Mouse (Mus musculus) E14TG2a.4 (cell line): ENCODE data around the gene Amfr.

Source experiments
- H3K27me3 ChIP-seq: 2 replicates; pipeline ENCODE4 v1.6.1; 2014; ENCODE audit warnings: low read length, control low read depth; ENCODE audit not compliant: insufficient read depth
- H3K36me3 ChIP-seq: 2 replicates; pipeline ENCODE4 v1.6.1; 2014; ENCODE audit warnings: low read length, control low read depth; ENCODE audit not compliant: insufficient read depth
- H3K4me1 ChIP-seq: replicated peaks from 2 replicates; pipeline ENCODE4 v1.6.1; 2014; ENCODE audit warnings: low read depth, low read length, control low read depth
- H3K4me3 ChIP-seq: replicated peaks from 2 replicates; pipeline ENCODE4 v1.5.1; 2014; ENCODE audit warnings: mild to moderate bottlenecking, low read length
- H3K9me3 ChIP-seq: 2 replicates; pipeline ENCODE4 v1.6.1; 2014; ENCODE audit warnings: low read length, control low read depth
- CTCF ChIP-seq: conservative IDR thresholded peaks from 2 replicates; pipeline ENCODE4 v1.5.1; 2014; ENCODE audit warnings: low read length
- NANOG ChIP-seq: IDR thresholded peaks from 2 replicates; pipeline ENCODE4 v1.6.1; 2014; ENCODE audit warnings: borderline replicate concordance, low read length, mixed read lengths
- POU5F1 ChIP-seq: IDR thresholded peaks from 2 replicates; pipeline ENCODE4 v1.6.1; 2014; ENCODE audit warnings: low read length, borderline replicate concordance

The Amfr gene

DNA sequence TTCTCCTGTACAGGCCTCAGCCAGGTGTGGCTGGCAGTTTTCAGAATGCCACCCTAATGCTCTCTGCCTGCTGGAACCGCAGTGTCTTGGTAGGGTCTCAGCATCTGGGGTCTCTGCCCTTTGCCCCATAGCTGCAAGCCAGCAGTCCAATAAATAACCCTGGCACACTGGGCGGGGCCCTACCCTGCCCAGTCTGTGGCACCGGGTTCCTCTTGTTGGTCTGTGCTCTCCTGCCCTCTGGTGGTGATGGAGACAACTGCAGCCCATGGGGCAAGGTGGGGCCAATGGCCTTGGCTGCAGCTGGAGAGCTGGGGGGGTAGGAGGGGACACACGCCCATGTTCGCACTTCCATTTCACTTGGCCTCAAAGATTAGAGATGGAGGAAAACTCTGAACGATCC, 79.8 kb downstream of the Amfr start:
- Histone ChIP-seq H3K4me1 (peaks cover 7% of the 10 kb centered on the region; the same call in 1 of the 2 replicates), H3K4me3 (no peak overlapping the region), H3K36me3 (no peaks in the 10 kb centered on the region), H3K27me3 (no peaks in the 10 kb centered on the region), H3K9me3 (no peaks in the 10 kb centered on the region)
- TF ChIP-seq NANOG, result no peak
- peak; percentile 87 for TF ChIP-seq CTCF

DNA sequence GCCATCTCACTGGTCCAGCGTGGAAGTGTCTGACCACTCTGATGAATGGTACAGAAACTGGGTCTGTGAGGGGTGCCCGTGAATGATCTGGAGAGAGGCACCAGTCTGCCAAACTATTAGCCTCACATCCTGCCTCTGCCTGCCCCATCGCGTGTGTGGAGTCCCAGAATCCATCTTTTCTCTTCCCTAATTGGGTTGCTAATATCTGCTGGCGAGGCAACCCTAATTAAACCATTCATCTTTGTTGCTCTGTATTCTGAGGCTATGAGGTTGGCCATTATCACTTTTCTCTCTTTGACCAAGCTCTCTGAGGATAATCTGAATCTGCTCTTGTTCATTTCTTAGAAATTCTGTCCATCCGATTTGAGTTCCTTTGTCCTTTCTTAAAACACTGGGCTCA, 81.3 kb downstream of the Amfr start:
- H3K27me3 ChIP-seq, result no peaks in the 10 kb centered on the region
- no peaks in the 10 kb centered on the region for H3K9me3 ChIP-seq
- H3K36me3 ChIP-seq, result no peaks in the 10 kb centered on the region
- H3K4me1 ChIP-seq, result peaks cover 7% of the 10 kb centered on the region; the same call in 1 of the 2 replicates
- TF ChIP-seq NANOG, result no peak
- no peak for TF ChIP-seq CTCF
- TF ChIP-seq POU5F1, result no peak
- no peak overlapping the region for H3K4me3 ChIP-seq

DNA sequence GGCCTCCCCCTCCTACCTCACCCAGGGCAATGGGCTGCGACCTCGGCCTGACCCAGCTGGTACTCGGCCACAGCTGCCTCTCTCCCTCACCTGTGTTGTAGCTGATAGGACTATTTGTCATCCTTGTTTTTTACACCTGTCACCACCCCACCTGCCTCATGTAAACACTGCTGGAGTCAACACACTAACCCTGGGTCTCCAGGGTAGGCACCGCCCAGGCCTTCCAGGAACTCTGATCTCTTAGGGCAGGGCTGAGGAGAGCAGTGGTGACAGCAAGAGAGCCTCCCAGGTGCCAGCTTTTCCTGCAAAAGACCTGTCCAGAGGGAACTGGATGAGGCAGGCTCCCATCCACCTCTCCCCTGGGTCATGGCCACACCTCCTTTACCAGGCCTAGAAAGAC, 83.4 kb downstream of the Amfr start:
- Histone ChIP-seq H3K27me3 (no peaks in the 10 kb centered on the region), H3K4me3 (no peak overlapping the region), H3K36me3 (no peaks in the 10 kb centered on the region), H3K4me1 (peaks cover 7% of the 10 kb centered on the region; the same call in 1 of the 2 replicates), H3K9me3 (no peaks in the 10 kb centered on the region)
- no peak for TF ChIP-seq NANOG
- no peak for TF ChIP-seq POU5F1
- TF ChIP-seq CTCF, result no peak

DNA sequence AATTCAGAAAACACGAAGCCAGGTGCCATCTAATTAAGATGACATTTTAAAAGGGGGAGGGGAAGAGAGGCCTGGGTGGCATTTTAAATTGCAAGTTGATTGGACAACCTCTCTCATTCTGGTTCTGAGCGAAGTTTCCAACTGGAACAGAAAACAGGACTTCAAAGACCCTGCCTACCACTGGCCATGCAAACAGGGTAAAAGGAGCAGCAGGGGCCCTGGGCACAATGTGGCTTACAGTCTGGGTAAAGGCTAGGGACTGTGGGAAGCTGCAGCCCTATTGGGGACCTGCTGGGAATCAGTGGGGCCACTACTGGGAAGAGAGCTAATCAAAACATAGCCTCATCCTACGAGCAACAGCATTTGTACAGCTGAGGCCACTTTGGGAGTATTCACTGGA, 87.1 kb downstream of the Amfr start:
- Histone ChIP-seq H3K27me3 (no peaks in the 10 kb centered on the region; the same call in 1 of the 2 replicates), H3K36me3 (no peaks in the 10 kb centered on the region), H3K4me3 (no peak overlapping the region), H3K4me1 (peaks cover 7% of the 10 kb centered on the region; the same call in 1 of the 2 replicates), H3K9me3 (no peaks in the 10 kb centered on the region)
- no peak for TF ChIP-seq CTCF
- TF ChIP-seq POU5F1, result no peak
- no peak for TF ChIP-seq NANOG

DNA sequence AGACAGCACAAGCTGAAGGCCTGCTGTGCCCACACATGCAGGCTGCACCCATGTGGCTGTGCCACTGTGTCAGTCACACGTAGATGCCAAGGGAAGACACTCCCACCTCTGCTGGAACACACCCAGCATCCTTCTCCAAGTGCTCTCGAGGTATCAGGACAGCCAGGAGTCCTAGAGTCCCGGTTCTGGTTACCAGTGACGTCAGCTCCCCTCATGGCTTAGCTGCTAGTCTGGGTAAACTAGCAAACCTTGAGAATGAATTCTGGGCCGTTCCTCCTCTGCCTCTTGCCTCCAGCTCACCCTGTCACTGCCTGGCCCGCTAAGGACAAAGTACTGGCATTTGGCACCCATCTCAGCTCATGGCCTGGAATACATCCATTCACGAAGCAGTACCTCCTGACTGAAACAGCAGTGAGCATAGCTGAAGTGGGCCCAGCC, 88.7 kb downstream of the Amfr start:
- no peaks in the 10 kb centered on the region for H3K9me3 ChIP-seq
- no peaks in the 10 kb centered on the region; the same call in 1 of the 2 replicates for H3K27me3 ChIP-seq
- H3K4me1 ChIP-seq, result no peaks in the 10 kb centered on the region
- no peaks in the 10 kb centered on the region for H3K36me3 ChIP-seq
- no peak for TF ChIP-seq NANOG
- TF ChIP-seq POU5F1, result no peak
- no peak for TF ChIP-seq CTCF
- no peak overlapping the region for H3K4me3 ChIP-seq
